Mouse (Mus musculus): Measurements from ENCODE around the gene Olfr371. TPM values are rescaled to one million over a fixed set of nuclear protein-coding genes. Genes with fewer than 3 reads are reported as not detected.

The Olfr371 gene
- polyA plus RNA-seq (2015; fragmentation: Nextera tagmentation; extraction: Ambion mirVana): not detected in 2 replicates

DNA sequence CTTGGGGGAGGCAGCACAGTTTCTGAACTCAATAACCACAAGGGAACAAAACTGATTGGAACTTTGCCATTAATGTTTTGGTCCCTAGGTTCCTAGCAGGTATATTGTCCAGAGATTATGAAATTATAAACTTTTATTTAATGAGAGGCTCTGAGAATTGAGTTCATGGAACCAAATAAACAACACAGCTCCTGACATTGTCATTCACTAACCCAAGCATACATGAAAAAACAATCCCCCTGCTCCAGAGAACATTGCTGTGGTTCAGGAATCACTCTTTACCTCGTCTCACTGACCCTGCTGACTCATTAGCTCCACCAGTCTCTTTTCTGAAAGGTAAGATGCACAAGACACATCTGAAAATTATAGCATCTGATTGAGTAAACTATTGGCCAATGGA lies at the start of gene Olfr371:
TSS of gene Olfr371 (plus strand) at position 301 of the 400 bp plus-strand sequence.
- no peak for ATAC-seq
- no peak within 1 kb of the TSS for H3K9ac ChIP-seq (ENCODE audit: low read depth, low read length)
- H3K4me1 ChIP-seq (replicated peaks; ENCODE audit: control insufficient read depth, insufficient read depth, low read length): no peaks in the 10 kb centered on the region
- H3K36me3 ChIP-seq (ENCODE audit: control insufficient read depth, insufficient read depth): no peaks in the 10 kb centered on the region
- no peaks in the 10 kb centered on the region for H3K27me3 ChIP-seq (replicated peaks; ENCODE audit: control insufficient read depth, insufficient read depth, low read length)
- no peak within 1 kb of the TSS for H3K4me3 ChIP-seq (ENCODE audit: low read depth, low read length)
- H3K9me3 ChIP-seq (ENCODE audit: control insufficient read depth): no peaks in the 10 kb centered on the region
- 19% methylated on average over 1 of the region's 1 CpGs for WGBS
- no peak within 1 kb of the TSS for H3K4me2 ChIP-seq (replicated peaks; ENCODE audit: low read depth)
- no peak for TF ChIP-seq CTCF (IDR thresholded peaks at IDR 0.05; ENCODE audit: low read depth)
- H3K27ac ChIP-seq (ENCODE audit: low read depth, low read length): no peak within 1 kb of the TSS

DNA sequence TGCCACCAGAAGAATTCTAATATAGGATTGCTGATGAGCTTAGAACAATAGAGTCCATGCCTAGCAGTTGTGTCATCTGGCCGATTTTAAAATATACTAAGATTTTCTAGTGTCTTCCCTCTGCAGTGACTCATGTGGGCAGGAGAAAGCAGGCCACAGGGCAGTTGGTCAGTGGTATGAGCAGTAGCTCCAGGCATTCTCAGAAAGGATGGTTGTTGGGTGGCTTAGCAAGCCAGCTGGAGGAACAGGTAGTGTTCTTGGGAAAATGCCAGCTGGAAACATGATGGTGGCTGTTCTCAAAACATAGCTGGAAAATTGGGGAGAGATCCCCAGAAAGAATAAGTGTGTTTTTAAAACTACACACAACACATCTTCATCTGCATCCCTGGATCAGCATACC lies 33.4 kb upstream of the Olfr371 start:
- no peaks in the 10 kb centered on the region for H3K27me3 ChIP-seq (replicated peaks; ENCODE audit: control insufficient read depth, insufficient read depth, low read length)
- H3K9me3 ChIP-seq (ENCODE audit: control insufficient read depth): no peaks in the 10 kb centered on the region
- H3K4me3 ChIP-seq (ENCODE audit: low read depth, low read length): no peak overlapping the region
- no peaks in the 10 kb centered on the region for H3K36me3 ChIP-seq (ENCODE audit: control insufficient read depth, insufficient read depth)
- no peak overlapping the region for H3K27ac ChIP-seq (ENCODE audit: low read depth, low read length)
- ATAC-seq: no peak
- no peak overlapping the region for H3K9ac ChIP-seq (ENCODE audit: low read depth, low read length)
- H3K4me2 ChIP-seq (replicated peaks; ENCODE audit: low read depth): no peak overlapping the region
- no peaks in the 10 kb centered on the region for H3K4me1 ChIP-seq (replicated peaks; ENCODE audit: control insufficient read depth, insufficient read depth, low read length)
- no peak for TF ChIP-seq CTCF (IDR thresholded peaks at IDR 0.05; ENCODE audit: low read depth)
- WGBS: 85% methylated on average over 1 of the region's 1 CpGs

- no peak overlapping the region for H3K27ac ChIP-seq (ENCODE audit: low read depth, low read length)
- no peak for TF ChIP-seq CTCF (IDR thresholded peaks at IDR 0.05; ENCODE audit: low read depth)
- 71% methylated on average over 4 of the region's 4 CpGs for WGBS
- no peak overlapping the region; the same call in 1 of the 2 replicates for H3K4me2 ChIP-seq (replicated peaks; ENCODE audit: low read depth)
- ATAC-seq: no peak
- H3K4me3 ChIP-seq (ENCODE audit: low read depth, low read length): no peak overlapping the region
- H3K9me3 ChIP-seq (ENCODE audit: control insufficient read depth): no peaks in the 10 kb centered on the region
- H3K36me3 ChIP-seq (ENCODE audit: control insufficient read depth, insufficient read depth): no peaks in the 10 kb centered on the region
- H3K27me3 ChIP-seq (replicated peaks; ENCODE audit: control insufficient read depth, insufficient read depth, low read length): no peaks in the 10 kb centered on the region
- H3K4me1 ChIP-seq (replicated peaks; ENCODE audit: control insufficient read depth, insufficient read depth, low read length): no peaks in the 10 kb centered on the region
- no peak overlapping the region for H3K9ac ChIP-seq (ENCODE audit: low read depth, low read length)
Measured at GRCm38 (mm10) chr8:85220220-85220619, 5.6 kb upstream of the Olfr371 start.

DNA sequence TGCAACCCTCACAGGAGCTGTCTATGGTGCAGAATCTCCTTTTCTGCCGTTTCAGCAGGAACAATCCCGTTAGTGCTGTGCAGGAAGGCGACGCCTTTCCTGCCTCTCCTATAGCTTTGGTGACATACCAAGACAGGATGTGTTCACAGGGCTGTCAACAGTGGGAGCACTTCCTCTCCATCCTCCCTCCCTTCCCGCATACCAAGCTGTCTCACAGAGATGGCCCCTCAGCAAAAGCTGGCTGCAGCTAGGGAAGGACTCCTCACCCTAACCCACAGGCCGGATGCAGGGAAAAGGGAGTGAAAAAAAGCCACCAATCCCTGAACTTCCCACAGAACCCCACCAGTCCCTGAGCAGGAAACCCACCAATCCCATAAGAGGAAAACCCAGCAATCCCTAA lies 4.8 kb upstream of the Olfr371 start:
- Histone ChIP-seq H3K27me3 (replicated peaks; ENCODE audit: control insufficient read depth, insufficient read depth, low read length) (no peaks in the 10 kb centered on the region), H3K27ac (ENCODE audit: low read depth, low read length) (no peak overlapping the region), H3K36me3 (ENCODE audit: control insufficient read depth, insufficient read depth) (no peaks in the 10 kb centered on the region), H3K4me1 (replicated peaks; ENCODE audit: control insufficient read depth, insufficient read depth, low read length) (no peaks in the 10 kb centered on the region), H3K9ac (ENCODE audit: low read depth, low read length) (no peak overlapping the region), H3K4me2 (replicated peaks; ENCODE audit: low read depth) (no peak overlapping the region), H3K9me3 (ENCODE audit: control insufficient read depth) (no peaks in the 10 kb centered on the region), H3K4me3 (ENCODE audit: low read depth, low read length) (no peak overlapping the region)
- TF ChIP-seq CTCF (IDR thresholded peaks at IDR 0.05; ENCODE audit: low read depth): no peak
- 50% methylated on average over 6 of the region's 6 CpGs for WGBS
- ATAC-seq: 0 out of 2 replicates have a peak, but pooled peaks have one; percentile 10

- Histone ChIP-seq H3K9ac (ENCODE audit: low read depth, low read length) (no peak overlapping the region), H3K4me1 (replicated peaks; ENCODE audit: control insufficient read depth, insufficient read depth, low read length) (no peaks in the 10 kb centered on the region), H3K27me3 (replicated peaks; ENCODE audit: control insufficient read depth, insufficient read depth, low read length) (no peaks in the 10 kb centered on the region), H3K27ac (ENCODE audit: low read depth, low read length) (no peak overlapping the region), H3K4me3 (ENCODE audit: low read depth, low read length) (no peak overlapping the region), H3K9me3 (ENCODE audit: control insufficient read depth) (no peaks in the 10 kb centered on the region), H3K36me3 (ENCODE audit: control insufficient read depth, insufficient read depth) (no peaks in the 10 kb centered on the region), H3K4me2 (replicated peaks; ENCODE audit: low read depth) (no peak overlapping the region)
- no peak for ATAC-seq
- WGBS: 65% methylated on average over 1 of the region's 1 CpGs
- TF ChIP-seq CTCF (IDR thresholded peaks at IDR 0.05; ENCODE audit: low read depth): no peak
Measured at GRCm38 (mm10) chr8:85227297-85227696, 1.5 kb downstream of the Olfr371 start.

Other genes with a start within 250 kb of the Olfr371 start
- gene Junb, start 247.3 kb upstream of the Olfr371 start, polyA plus RNA-seq (2015; fragmentation: Nextera tagmentation; extraction: Ambion mirVana): 42.8 and 47.6 TPM in 2 replicates
- 68.6 and 75.4 TPM in 2 replicates for gene Hook2, start 235.4 kb upstream of the Olfr371 start, polyA plus RNA-seq (2015; fragmentation: Nextera tagmentation; extraction: Ambion mirVana)
- gene Best2, start 211.5 kb upstream of the Olfr371 start, polyA plus RNA-seq (2015; fragmentation: Nextera tagmentation; extraction: Ambion mirVana): 0.66 TPM in 1 of 2 replicates, not detected in the other
- 98.4 and 105 TPM in 2 replicates for gene Asna1, start 200.7 kb upstream of the Olfr371 start, polyA plus RNA-seq (2015; fragmentation: Nextera tagmentation; extraction: Ambion mirVana)
- 121 and 122 TPM in 2 replicates for gene Trir, start 199.2 kb upstream of the Olfr371 start, polyA plus RNA-seq (2015; fragmentation: Nextera tagmentation; extraction: Ambion mirVana)
- 9.8 and 10.9 TPM in 2 replicates for gene Tnpo2, start 189.1 kb upstream of the Olfr371 start, polyA plus RNA-seq (2015; fragmentation: Nextera tagmentation; extraction: Ambion mirVana)
- gene Fbxw9, start 165.9 kb upstream of the Olfr371 start, polyA plus RNA-seq (2015; fragmentation: Nextera tagmentation; extraction: Ambion mirVana): 22.1 and 25.8 TPM in 2 replicates
- gene Gm5741, start 158.0 kb upstream of the Olfr371 start, polyA plus RNA-seq (2015; fragmentation: Nextera tagmentation; extraction: Ambion mirVana): 0.60 TPM in 1 of 2 replicates, not detected in the other
- gene Dhps, start 154.2 kb upstream of the Olfr371 start, polyA plus RNA-seq (2015; fragmentation: Nextera tagmentation; extraction: Ambion mirVana): 46.6 and 54.9 TPM in 2 replicates
- 93.1 and 93.6 TPM in 2 replicates for gene Wdr83os, start 145.2 kb upstream of the Olfr371 start, polyA plus RNA-seq (2015; fragmentation: Nextera tagmentation; extraction: Ambion mirVana)
- 23.0 and 25.5 TPM in 2 replicates for gene Wdr83, start 144.7 kb upstream of the Olfr371 start, polyA plus RNA-seq (2015; fragmentation: Nextera tagmentation; extraction: Ambion mirVana)
- 80.9 and 87.5 TPM in 2 replicates for gene Man2b1, start 142.7 kb upstream of the Olfr371 start, polyA plus RNA-seq (2015; fragmentation: Nextera tagmentation; extraction: Ambion mirVana)
- 0.99 and 1.4 TPM in 2 replicates for gene Zfp791, start 102.9 kb upstream of the Olfr371 start, polyA plus RNA-seq (2015; fragmentation: Nextera tagmentation; extraction: Ambion mirVana)
- gene Cks1brt, start 74.1 kb upstream of the Olfr371 start, polyA plus RNA-seq (2015; fragmentation: Nextera tagmentation; extraction: Ambion mirVana): not detected in 2 replicates
- gene Orc6, start 73.6 kb downstream of the Olfr371 start, polyA plus RNA-seq (2015; fragmentation: Nextera tagmentation; extraction: Ambion mirVana): 32.6 and 34.5 TPM in 2 replicates
- gene Vps35, start 73.8 kb downstream of the Olfr371 start, polyA plus RNA-seq (2015; fragmentation: Nextera tagmentation; extraction: Ambion mirVana): 124 and 133 TPM in 2 replicates
- 15.6 and 17.5 TPM in 2 replicates for gene Mylk3, start 160.4 kb downstream of the Olfr371 start, polyA plus RNA-seq (2015; fragmentation: Nextera tagmentation; extraction: Ambion mirVana)
- 24.3 and 26.1 TPM in 2 replicates for gene 4921524J17Rik, start 206.8 kb downstream of the Olfr371 start, polyA plus RNA-seq (2015; fragmentation: Nextera tagmentation; extraction: Ambion mirVana)

All from intestine, postnatal 0 days (tissue).